1 mouse cellular context compared by ENCODE assay signal in the genomic region with DNA sequence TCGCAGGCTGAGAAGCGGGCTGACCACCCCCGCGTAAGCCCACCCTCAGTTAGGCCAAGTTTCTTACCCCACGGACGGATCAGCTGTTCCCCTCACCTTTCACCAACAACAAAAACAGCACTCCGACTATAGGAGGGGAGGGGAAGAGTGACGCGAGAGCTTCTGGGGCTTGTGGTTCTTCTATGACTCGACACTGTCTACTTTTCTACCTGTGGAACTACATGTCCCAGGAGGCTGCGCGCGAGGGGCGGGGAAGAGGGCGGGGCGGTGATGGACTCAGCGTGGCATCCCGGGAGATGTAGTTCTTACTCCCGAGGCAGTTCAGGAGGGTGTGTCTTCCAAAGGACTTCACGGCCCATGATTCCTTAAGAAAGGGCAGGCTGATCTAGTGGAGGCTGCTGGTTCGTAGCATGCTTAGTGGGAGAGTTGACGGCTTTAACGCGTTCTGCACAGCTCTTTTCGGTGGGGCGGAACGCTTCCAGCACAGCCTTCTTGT.
TF ChIP-seq lines count a peak whose summit lies in the region.

A gene (minus strand): TSS at position 199 of the 496 bp plus-strand sequence.

TF ChIP-seq in MEL, 35 proteins besides CTCF, POLR2A, EP300 and RAD21 (continued from another document):
- peak; percentile 21; the same call in 1 of the 2 replicates for TF ChIP-seq GABPA (IDR thresholded peaks at IDR 0.05; ENCODE audit: low read depth, low read length)
- TF ChIP-seq USF2 (IDR thresholded peaks at IDR 0.05; ENCODE audit: borderline replicate concordance in 1 of 2, insufficient read depth in 1 of 2, low read depth in 1 of 2, low read length in 2 of 2), result no peak
- TF ChIP-seq BHLHE40 (IDR thresholded peaks at IDR 0.05; ENCODE audit: borderline replicate concordance, low read depth, low read length), result no peak
- no peak for TF ChIP-seq CHD1 (IDR thresholded peaks at IDR 0.05; ENCODE audit: low read depth, low read length)
- TF ChIP-seq MAFK (IDR thresholded peaks at IDR 0.05; ENCODE audit: borderline replicate concordance, low read depth, low read length), result no peak
- no peak for TF ChIP-seq SMC3 (IDR thresholded peaks at IDR 0.05; ENCODE audit: low read depth, low read length)
- peak; percentile 99 for TF ChIP-seq MAZ (IDR thresholded peaks at IDR 0.05; ENCODE audit: low read depth, low read length)
- no peak for TF ChIP-seq JUND (IDR thresholded peaks at IDR 0.05; ENCODE audit: low read depth, low read length)
- TF ChIP-seq USF1 (IDR thresholded peaks at IDR 0.05; ENCODE audit: low read depth, low read length), result peak; percentile 51
- peak; percentile 60; the same call in 1 of the 2 replicates for TF ChIP-seq POLR2AphosphoS2 (IDR thresholded peaks at IDR 0.05; ENCODE audit: low read length)
- no peak for TF ChIP-seq GATA1 (IDR thresholded peaks at IDR 0.05; ENCODE audit: low read depth, low read length)
- TF ChIP-seq CHD2 (IDR thresholded peaks at IDR 0.05; ENCODE audit: low read length), result peak; percentile 62
